Mouse (Mus musculus) midbrain, embryonic 14.5 days (tissue): Measurements from ENCODE around the gene Zfp563. TPM values are rescaled to one million over a fixed set of nuclear protein-coding genes. Genes with fewer than 3 reads are reported as not detected.

Experiments
- ATAC-seq: fragments of 200-750 bp; cut with Nextera tagmentation; 2 replicates; pipeline ENCODE4 v1.8.0; 2017; ENCODE audit warnings: moderate number of reproducible peaks, moderate library complexity; ENCODE audit not compliant: low FRiP score, low TSS enrichment
- DNase-seq: peaks from one replicate; pipeline ENCODE4 v3.0.0-alpha.2; 2015
- H3K27ac ChIP-seq: fragments of 300-500 bp; sonication (generic); replicated peaks from 2 replicates; pipeline ENCODE4 v1.5.1; 2014; ENCODE audit warnings: mild to moderate bottlenecking, low read depth, low read length, moderate library complexity
- H3K27me3 ChIP-seq: fragments of 300-500 bp; sonication (generic); 2 replicates; pipeline ENCODE4 v1.6.1; 2014; ENCODE audit warnings: low read length, control low read depth, mixed read lengths; ENCODE audit not compliant: control insufficient read depth, insufficient read depth
- H3K36me3 ChIP-seq: fragments of 300-500 bp; sonication (generic); 2 replicates; pipeline ENCODE4 v1.6.1; 2014; ENCODE audit warnings: low read length, control low read depth; ENCODE audit not compliant: control insufficient read depth, insufficient read depth
- H3K4me1 ChIP-seq: fragments of 300-500 bp; sonication (generic); 2 replicates; pipeline ENCODE4 v1.6.1; 2014; ENCODE audit warnings: mild to moderate bottlenecking, antibody characterized with exemption, low read length, control low read depth; ENCODE audit not compliant: control insufficient read depth, insufficient read depth
- H3K4me2 ChIP-seq: fragments of 300-500 bp; sonication (generic); 2 replicates; pipeline ENCODE4 v1.6.1; 2014; ENCODE audit warnings: mild to moderate bottlenecking, low read length, moderate library complexity
- H3K4me3 ChIP-seq: fragments of 300-500 bp; sonication (generic); replicated peaks from 2 replicates; pipeline ENCODE4 v1.5.1; 2014; ENCODE audit warnings: low read depth, low read length
- H3K9ac ChIP-seq: fragments of 300-500 bp; sonication (generic); replicated peaks from 2 replicates; pipeline ENCODE4 v1.6.1; 2014; ENCODE audit warnings: mild to moderate bottlenecking, low read length, moderate library complexity
- H3K9me3 ChIP-seq: fragments of 300-500 bp; sonication (generic); 2 replicates; pipeline ENCODE4 v1.6.1; 2016; ENCODE audit warnings: low read length, control low read depth, mixed read lengths; ENCODE audit not compliant: control insufficient read depth
- WGBS: fragments of 180-500 bp; shearing (Covaris S2); extraction: QIAGEN DNeasy Blood & Tissue Kit; methylation state at CpG from one replicate; pipeline ENCODE4 v1.1.7; 2014; 5-methylcytosine and 5-hydroxymethylcytosine counted together
- polyA plus RNA-seq: library from polyadenylated mRNA; unstranded; fragments of >200 nt; fragmentation: Nextera tagmentation; extraction: Ambion mirVana; gene quantifications from 2 replicates; pipeline ENCODE4 v1.2.1, GENCODE M21; 2014

Gene Zfp563
- polyA plus RNA-seq, 1 experiment from 2014 or later = 30.2 TPM

GRCm38 (mm10) chr17:33126257-33126656, 37.1 kb downstream of the Zfp563 start:
- no peak for ATAC-seq
- Histone ChIP-seq H3K4me3 (no peak overlapping the region), H3K36me3 (no peaks in the 10 kb centered on the region), H3K27me3 (no peaks in the 10 kb centered on the region), H3K9ac (no peak overlapping the region), H3K4me1 (no peaks in the 10 kb centered on the region), H3K4me2 (no peak overlapping the region), H3K9me3 (no peaks in the 10 kb centered on the region), H3K27ac (no peak overlapping the region)
- DNase-seq = no peak
- 59% methylated on average over 2 of the region's 2 CpGs for WGBS

- H3K9me3 ChIP-seq = peaks cover 2% of the 10 kb centered on the region; the same call in 1 of the 2 replicates
- no peaks in the 10 kb centered on the region for H3K4me1 ChIP-seq
- 77% methylated on average over 18 of the region's 18 CpGs for WGBS
- no peak for DNase-seq
- no peak within 1 kb of the TSS for H3K4me3 ChIP-seq
- no peak for ATAC-seq
- H3K36me3 ChIP-seq = no peaks in the 10 kb centered on the region
- H3K4me2 ChIP-seq = no peak within 1 kb of the TSS
- H3K27me3 ChIP-seq = no peaks in the 10 kb centered on the region
- H3K27ac ChIP-seq = no peak within 1 kb of the TSS
- H3K9ac ChIP-seq = no peak within 1 kb of the TSS
These were observed 50.2 kb downstream of the Zfp563 start, which contains the start of gene Morc2b for GRCm38 (mm10) chr17:33139261-33139820. TSS of gene Morc2b (minus strand) at chr17:33139683.

Other genes starting within 250 kb of the Zfp563 start
- 6.1 and 11.1 TPM in 2 replicates for gene Zfp870, start 197.7 kb upstream of the Zfp563 start, polyA plus RNA-seq
- gene Cyp4f14, start 172.0 kb upstream of the Zfp563 start, polyA plus RNA-seq = not detected in 2 replicates
- gene Cyp4f13, start 141.9 kb upstream of the Zfp563 start, polyA plus RNA-seq = 4.7 and 6.6 TPM in 2 replicates
- gene Zfp472, start 123.5 kb upstream of the Zfp563 start, polyA plus RNA-seq = 9.7 and 10.5 TPM in 2 replicates
- gene Zfp952, start 96.2 kb upstream of the Zfp563 start, polyA plus RNA-seq = 20.2 and 24.2 TPM in 2 replicates
- gene Zfp763, start 55.9 kb upstream of the Zfp563 start, polyA plus RNA-seq = 30.1 and 35.7 TPM in 2 replicates
- gene 4921501E09Rik, start 21.3 kb upstream of the Zfp563 start, polyA plus RNA-seq = not detected in 2 replicates
- gene Morc2b, start 50.4 kb downstream of the Zfp563 start, polyA plus RNA-seq = 0.08 and 0.09 TPM in 2 replicates
- gene Olfr55, start 79.1 kb downstream of the Zfp563 start, polyA plus RNA-seq = not detected in 2 replicates
- gene Olfr239, start 102.0 kb downstream of the Zfp563 start, polyA plus RNA-seq = 0.07 TPM in 1 of 2 replicates, not detected in the other
- not detected in 2 replicates for gene Olfr1564, start 132.4 kb downstream of the Zfp563 start, polyA plus RNA-seq
- 30.4 and 33.8 TPM in 2 replicates for gene Zfp955a, start 165.8 kb downstream of the Zfp563 start, polyA plus RNA-seq
- gene Olfr63, start 175.4 kb downstream of the Zfp563 start, polyA plus RNA-seq = not detected in 2 replicates
- gene Zfp955b, start 200.2 kb downstream of the Zfp563 start, polyA plus RNA-seq = 18.9 and 19.1 TPM in 2 replicates